Mouse (Mus musculus): Measurements from ENCODE around the gene Slain2. TPM values are rescaled to one million over a fixed set of nuclear protein-coding genes. Genes with fewer than 3 reads are reported as not detected.
A peak's percentile ranks its signal among the peaks of the same experiment; 100 is the strongest.

Slain2 gene
- 22.8 and 24.9 TPM in 2 replicates for polyA plus RNA-seq (2014; fragmentation: Nextera tagmentation; extraction: Ambion mirVana)

GRCm38 (mm10) chr5:72913648-72914557, at the start of gene Slain2:
Gene Slain2, plus strand, starts transcription at chr5:72914304.
- Histone ChIP-seq H3K36me3 (ENCODE audit: control insufficient read depth, insufficient read depth, low read length) (no peaks in the 10 kb centered on the region), H3K4me2 (ENCODE audit: low read depth, low read length, severe bottlenecking) (peak within 1 kb of the TSS; percentile 67), H3K27ac (ENCODE audit: low read depth, low read length) (peak within 1 kb of the TSS; percentile 94), H3K27me3 (ENCODE audit: control insufficient read depth, insufficient read depth, low read length) (no peaks in the 10 kb centered on the region), H3K9ac (ENCODE audit: low read length) (peak within 1 kb of the TSS; percentile 83), H3K9me3 (ENCODE audit: control insufficient read depth, low read length) (no peaks in the 10 kb centered on the region), H3K4me3 (ENCODE audit: low read depth, low read length) (peak within 1 kb of the TSS; percentile 95), H3K4me1 (replicated peaks; ENCODE audit: control insufficient read depth, insufficient read depth, low read length) (peaks cover 5% of the 10 kb centered on the region; the same call in 1 of the 2 replicates)
- ATAC-seq (replicated peaks; ENCODE audit: low FRiP score) (peak; percentile 95), DNase-seq (ENCODE audit: low spot score) (peak; percentile 100)
- WGBS, result under 1% methylated on average over 81 of the region's 83 CpGs

GRCm38 (mm10) chr5:72864654-72865178, 49.4 kb upstream of the Slain2 start:
- no peak for DNase-seq (ENCODE audit: low spot score)
- H3K4me1 ChIP-seq (replicated peaks; ENCODE audit: control insufficient read depth, insufficient read depth, low read length), result no peaks in the 10 kb centered on the region
- H3K9me3 ChIP-seq (ENCODE audit: control insufficient read depth, low read length), result no peaks in the 10 kb centered on the region
- H3K27me3 ChIP-seq (ENCODE audit: control insufficient read depth, insufficient read depth, low read length), result peaks cover 21% of the 10 kb centered on the region
- H3K9ac ChIP-seq (ENCODE audit: low read length), result no peak overlapping the region
- 83% methylated on average over 3 of the region's 3 CpGs for WGBS
- no peaks in the 10 kb centered on the region for H3K36me3 ChIP-seq (ENCODE audit: control insufficient read depth, insufficient read depth, low read length)
- no peak overlapping the region for H3K4me2 ChIP-seq (ENCODE audit: low read depth, low read length, severe bottlenecking)
- ATAC-seq (replicated peaks; ENCODE audit: low FRiP score), result no peak
- no peak overlapping the region for H3K27ac ChIP-seq (ENCODE audit: low read depth, low read length)
- H3K4me3 ChIP-seq (ENCODE audit: low read depth, low read length), result no peak overlapping the region

- 54% methylated on average over 6 of the region's 6 CpGs for WGBS
- ATAC-seq (replicated peaks; ENCODE audit: low FRiP score) (no peak), DNase-seq (ENCODE audit: low spot score) (no peak)
- H3K36me3 ChIP-seq (ENCODE audit: control insufficient read depth, insufficient read depth, low read length), result no peaks in the 10 kb centered on the region
- no peaks in the 10 kb centered on the region for H3K4me1 ChIP-seq (replicated peaks; ENCODE audit: control insufficient read depth, insufficient read depth, low read length)
- H3K27me3 ChIP-seq (ENCODE audit: control insufficient read depth, insufficient read depth, low read length), result peaks cover 21% of the 10 kb centered on the region
- H3K9me3 ChIP-seq (ENCODE audit: control insufficient read depth, low read length), result no peaks in the 10 kb centered on the region; the same call in 1 of the 2 replicates
- no peak overlapping the region for H3K9ac ChIP-seq (ENCODE audit: low read length)
- no peak overlapping the region for H3K4me2 ChIP-seq (ENCODE audit: low read depth, low read length, severe bottlenecking)
- H3K4me3 ChIP-seq (ENCODE audit: low read depth, low read length), result no peak overlapping the region
- H3K27ac ChIP-seq (ENCODE audit: low read depth, low read length), result no peak overlapping the region
Observed at GRCm38 (mm10) chr5:72866260-72866905, 47.7 kb upstream of the Slain2 start.

- DNase-seq (ENCODE audit: low spot score), result no peak
- no peak overlapping the region for H3K4me2 ChIP-seq (ENCODE audit: low read depth, low read length, severe bottlenecking)
- no peaks in the 10 kb centered on the region for H3K36me3 ChIP-seq (ENCODE audit: control insufficient read depth, insufficient read depth, low read length)
- no peak for ATAC-seq (replicated peaks; ENCODE audit: low FRiP score)
- H3K27ac ChIP-seq (ENCODE audit: low read depth, low read length), result no peak overlapping the region
- no peak overlapping the region for H3K4me3 ChIP-seq (ENCODE audit: low read depth, low read length)
- peaks cover 21% of the 10 kb centered on the region for H3K27me3 ChIP-seq (ENCODE audit: control insufficient read depth, insufficient read depth, low read length)
- 22% methylated on average over 16 of the region's 16 CpGs for WGBS
- no peaks in the 10 kb centered on the region for H3K4me1 ChIP-seq (replicated peaks; ENCODE audit: control insufficient read depth, insufficient read depth, low read length)
- H3K9ac ChIP-seq (ENCODE audit: low read length), result no peak overlapping the region
- H3K9me3 ChIP-seq (ENCODE audit: control insufficient read depth, low read length), result no peaks in the 10 kb centered on the region; the same call in 1 of the 2 replicates
Observed at GRCm38 (mm10) chr5:72867036-72867672, 47.0 kb upstream of the Slain2 start.

- no peaks in the 10 kb centered on the region for H3K4me1 ChIP-seq (replicated peaks; ENCODE audit: control insufficient read depth, insufficient read depth, low read length)
- WGBS, result under 1% methylated on average over 59 of the region's 60 CpGs
- H3K9me3 ChIP-seq (ENCODE audit: control insufficient read depth, low read length), result no peaks in the 10 kb centered on the region; the same call in 1 of the 2 replicates
- peak within 1 kb of the TSS; percentile 46 for H3K4me3 ChIP-seq (ENCODE audit: low read depth, low read length)
- H3K4me2 ChIP-seq (ENCODE audit: low read depth, low read length, severe bottlenecking), result peak within 1 kb of the TSS; percentile 84
- ATAC-seq (replicated peaks; ENCODE audit: low FRiP score), result peak; percentile 95
- no peak within 1 kb of the TSS for H3K27ac ChIP-seq (ENCODE audit: low read depth, low read length)
- no peaks in the 10 kb centered on the region for H3K36me3 ChIP-seq (ENCODE audit: control insufficient read depth, insufficient read depth, low read length)
- H3K9ac ChIP-seq (ENCODE audit: low read length), result peak within 1 kb of the TSS; percentile 56
- H3K27me3 ChIP-seq (ENCODE audit: control insufficient read depth, insufficient read depth, low read length), result peaks cover 21% of the 10 kb centered on the region
- DNase-seq (ENCODE audit: low spot score), result peak; percentile 94
Observed at GRCm38 (mm10) chr5:72868091-72868875, 45.8 kb upstream of the Slain2 start, which contains the start of gene Tec. Gene Tec, minus strand, starts transcription at chr5:72868483.

- ATAC-seq (replicated peaks; ENCODE audit: low FRiP score) (no peak), DNase-seq (ENCODE audit: low spot score) (no peak)
- Histone ChIP-seq H3K4me2 (ENCODE audit: low read depth, low read length, severe bottlenecking) (no peak overlapping the region), H3K9ac (ENCODE audit: low read length) (no peak overlapping the region), H3K9me3 (ENCODE audit: control insufficient read depth, low read length) (no peaks in the 10 kb centered on the region; the same call in 1 of the 2 replicates), H3K4me1 (replicated peaks; ENCODE audit: control insufficient read depth, insufficient read depth, low read length) (no peaks in the 10 kb centered on the region), H3K36me3 (ENCODE audit: control insufficient read depth, insufficient read depth, low read length) (no peaks in the 10 kb centered on the region), H3K27ac (ENCODE audit: low read depth, low read length) (no peak overlapping the region), H3K27me3 (ENCODE audit: control insufficient read depth, insufficient read depth, low read length) (peaks cover 21% of the 10 kb centered on the region), H3K4me3 (ENCODE audit: low read depth, low read length) (no peak overlapping the region)
- 87% methylated on average over 14 of the region's 14 CpGs for WGBS
Observed at GRCm38 (mm10) chr5:72869779-72870608, 44.1 kb upstream of the Slain2 start.

- peaks cover 21% of the 10 kb centered on the region for H3K27me3 ChIP-seq (ENCODE audit: control insufficient read depth, insufficient read depth, low read length)
- WGBS, result 79% methylated on average over 4 of the region's 4 CpGs
- H3K27ac ChIP-seq (ENCODE audit: low read depth, low read length), result no peak overlapping the region
- no peaks in the 10 kb centered on the region for H3K4me1 ChIP-seq (replicated peaks; ENCODE audit: control insufficient read depth, insufficient read depth, low read length)
- H3K9me3 ChIP-seq (ENCODE audit: control insufficient read depth, low read length), result no peaks in the 10 kb centered on the region; the same call in 1 of the 2 replicates
- H3K4me3 ChIP-seq (ENCODE audit: low read depth, low read length), result no peak overlapping the region
- DNase-seq (ENCODE audit: low spot score) (no peak), ATAC-seq (replicated peaks; ENCODE audit: low FRiP score) (no peak)
- H3K9ac ChIP-seq (ENCODE audit: low read length), result no peak overlapping the region
- no peak overlapping the region for H3K4me2 ChIP-seq (ENCODE audit: low read depth, low read length, severe bottlenecking)
- no peaks in the 10 kb centered on the region for H3K36me3 ChIP-seq (ENCODE audit: control insufficient read depth, insufficient read depth, low read length)
Observed at GRCm38 (mm10) chr5:72871114-72871513, 43.0 kb upstream of the Slain2 start.

Data from forebrain, embryonic 11.5 days (tissue).